17 mouse cellular contexts compared by ENCODE assay signal in genomic region chr19:41805831-41806230, GRCm38 (mm10). TPM values are rescaled to one million over a fixed set of nuclear protein-coding genes. Genes with fewer than 3 reads are reported as not detected.
DNase-seq lines count a peak whose midpoint lies in the region; ATAC-seq and TF ChIP-seq lines count a peak whose summit lies in the region.
"Had no signal": no experiment of that assay in that cellular context is flagged by ENCODE, and none has a peak within 500 bp of the region (broad histone marks: within the 10 kb centered on the region; RNA-seq: fewer than 3 reads in every experiment).

No protein-coding gene starts in this region.

- no peaks in the 10 kb centered on the region for H3K27me3 ChIP-seq in liver, embryonic 14.5 days (ENCODE audit: control insufficient read depth, insufficient read depth, low read length)
- H3K27me3 ChIP-seq: hindbrain, embryonic 15.5 days; limb, embryonic 13.5 days; neural tube, embryonic 13.5 days had no signal

- no peak overlapping the region for H3K27ac ChIP-seq in gastrocnemius, adult 2 months
- no peak overlapping the region for H3K27ac ChIP-seq in liver, embryonic 14.5 days
- no peak overlapping the region for H3K27ac ChIP-seq in ES-E14 (ENCODE audit: insufficient read depth, low read depth, low read length, poor library complexity, severe bottlenecking)
- H3K27ac ChIP-seq: hindbrain, embryonic 15.5 days; limb, embryonic 13.5 days; neural tube, embryonic 13.5 days had no signal

- ATAC-seq in liver, embryonic 14.5 days (ENCODE audit: insufficient read depth), result no peak

- DNase-seq in gastrocnemius, adult 2 months, result no peak
- no peak for DNase-seq in gastrocnemius, postnatal 4 days (ENCODE audit: low spot score in 2 of 2)
- no peak for DNase-seq in liver, embryonic 14.5 days (ENCODE audit: low read depth in 3 of 3, low spot score in 3 of 3)
- DNase-seq in liver (no peak), ES-E14 (ENCODE audit: low read depth, low spot score) (peak; percentile 40)
- DNase-seq in naive thymus-derived CD4-positive, alpha-beta T cell, adult 2 months (ENCODE audit: low read depth), result peak; percentile 41
- DNase-seq in layer of hippocampus, adult 11-12 months (ENCODE audit: low spot score), result no peak
- no peak for DNase-seq in spleen, adult 18-20 months
- DNase-seq: adrenal gland, postnatal 36 days; cerebellum, postnatal 14 days; heart, postnatal 10 days; kidney, postnatal 10 days; lung, postnatal 36 days; right cerebral cortex, postnatal 4 days had no signal

- peaks cover 5% of the 10 kb centered on the region; the same call in 1 of the 2 replicates for H3K9me3 ChIP-seq in liver, embryonic 14.5 days (ENCODE audit: control insufficient read depth, low read length)
- H3K9me3 ChIP-seq in ES-E14 (ENCODE audit: control insufficient read depth, insufficient read depth, low read depth, low read length), result no peaks in the 10 kb centered on the region
- H3K9me3 ChIP-seq: hindbrain, embryonic 15.5 days; neural tube, embryonic 13.5 days had no signal

- H3K4me3 ChIP-seq in gastrocnemius, adult 2 months, result no peak overlapping the region
- H3K4me3 ChIP-seq in liver, embryonic 14.5 days (ENCODE audit: insufficient read depth in 1 of 2, low read depth in 2 of 2, low read length in 2 of 2), result no peak overlapping the region
- no peak overlapping the region for H3K4me3 ChIP-seq in ES-E14 (ENCODE audit: insufficient read depth in 1 of 2, low read depth in 1 of 2, low read length in 2 of 2, poor library complexity in 1 of 2, severe bottlenecking in 1 of 2)
- H3K4me3 ChIP-seq: hindbrain, embryonic 15.5 days; limb, embryonic 13.5 days; neural tube, embryonic 13.5 days had no signal

- 89% methylated on average over 4 of the region's 4 CpGs for WGBS in liver, embryonic 14.5 days (ENCODE audit: insufficient replicate concordance)

- no peak overlapping the region for H3K4me2 ChIP-seq in liver, embryonic 14.5 days (ENCODE audit: low read depth)
- H3K4me2 ChIP-seq: hindbrain, embryonic 15.5 days; limb, embryonic 13.5 days; neural tube, embryonic 13.5 days had no signal

- peak; percentile 30; the same call in 1 of the 2 replicates for TF ChIP-seq CTCF in gastrocnemius, adult 2 months (IDR thresholded peaks at IDR 0.05)
- peak; percentile 69 for TF ChIP-seq CTCF in liver, embryonic 14.5 days (IDR thresholded peaks at IDR 0.05; ENCODE audit: low read depth)

- no peak overlapping the region for H3K9ac ChIP-seq in liver, embryonic 14.5 days (replicated peaks)
- no peak overlapping the region for H3K9ac ChIP-seq in ES-E14 (ENCODE audit: insufficient read depth, low read depth, low read length, poor library complexity, severe bottlenecking)
- H3K9ac ChIP-seq: hindbrain, embryonic 15.5 days; limb, embryonic 13.5 days; neural tube, embryonic 13.5 days had no signal

- H3K36me3 ChIP-seq in liver, embryonic 14.5 days (replicated peaks; ENCODE audit: control insufficient read depth, insufficient read depth, low read depth), result no peaks in the 10 kb centered on the region
- no peaks in the 10 kb centered on the region for H3K36me3 ChIP-seq in ES-E14 (ENCODE audit: control insufficient read depth, insufficient read depth, low read length, poor library complexity, severe bottlenecking)
- H3K36me3 ChIP-seq: hindbrain, embryonic 15.5 days; limb, embryonic 13.5 days; neural tube, embryonic 13.5 days had no signal

- in situ Hi-C loops in ES-E14 (cut with MboI; ENCODE audit: low sequenced_read_pairs in 2 of 2, unreplicated experiment in 2 of 2), result no loop called here

- no peak for TF ChIP-seq EP300 in liver, embryonic 14.5 days (IDR thresholded peaks at IDR 0.05; ENCODE audit: low read depth)

- intact Hi-C loops in gastrocnemius, adult 2 months (cut with DNase I), result no loop called here

- H3K4me1 ChIP-seq in liver, embryonic 14.5 days (replicated peaks; ENCODE audit: control insufficient read depth in 2 of 2, insufficient read depth in 2 of 2, low read length in 1 of 2), result peaks cover 25 to 32% of the 10 kb centered on the region in 2 experiments
- peaks cover 2 to 6% of the 10 kb centered on the region in 2 experiments; a peak in 2 of 4 replicates for H3K4me1 ChIP-seq in ES-E14 (ENCODE audit: control insufficient read depth in 2 of 2, insufficient read depth in 2 of 2, low read length in 2 of 2, poor library complexity in 1 of 2)

TF ChIP-seq in ES-E14, 5 proteins besides CTCF, POLR2A, EP300 and RAD21:
- TF ChIP-seq ZC3H11A (IDR thresholded peaks at IDR 0.05; ENCODE audit: borderline replicate concordance, low read depth, low read length) (no peak), ZNF384 (IDR thresholded peaks at IDR 0.05; ENCODE audit: low read depth, low read length) (no peak)
TF ChIP-seq in ES-E14: peak in this region for 0.

RNA-seq across cellular contexts. Expression of gene Arhgap19, which starts 4.0 kb away (rescaled TPM):
- 1 to 10 TPM; 7.7 to 9.6 TPM for total RNA-seq in gastrocnemius, adult 2 months (2021)
- total RNA-seq in gastrocnemius, postnatal 4 days (2021), result 10 to 100 TPM; 14.5 to 15.4 TPM
- 16.8 and 21.8 TPM in 2 replicates for polyA plus RNA-seq in liver, embryonic 14.5 days (2012; rRNA removed)
- 29.5 and 30.0 TPM in 2 replicates for polyA plus RNA-seq in liver, embryonic 14.5 days (2014; fragmentation: Nextera tagmentation; extraction: Ambion mirVana)
- total RNA-seq in ES-E14 (2012; rRNA removed), result 31.7 and 32.5 TPM in 2 replicates

RNA-seq across cellular contexts. Expression of gene Frat1, which starts 23.9 kb away (rescaled TPM):
- total RNA-seq in gastrocnemius, adult 2 months (2021), result 1 to 10 TPM; 6.3 to 6.8 TPM
- 1 to 10 TPM; 4.6 to 6.7 TPM for total RNA-seq in gastrocnemius, postnatal 4 days (2021)
- polyA plus RNA-seq in liver, embryonic 14.5 days (2012; rRNA removed), result 3.0 and 3.4 TPM in 2 replicates
- polyA plus RNA-seq in liver, embryonic 14.5 days (2014; fragmentation: Nextera tagmentation; extraction: Ambion mirVana), result 9.9 and 10.2 TPM in 2 replicates
- total RNA-seq in ES-E14 (2012; rRNA removed), result 2.5 and 3.5 TPM in 2 replicates

RNA-seq across cellular contexts. Expression of gene Frat2, which starts 42.1 kb away (rescaled TPM):
- 10 to 100 TPM; 15.6 to 22.2 TPM for total RNA-seq in gastrocnemius, adult 2 months (2021)
- 10 to 100 TPM; 11.7 to 14.1 TPM for total RNA-seq in gastrocnemius, postnatal 4 days (2021)
- polyA plus RNA-seq in liver, embryonic 14.5 days (2012; rRNA removed), result 5.2 and 5.4 TPM in 2 replicates
- 2.9 and 3.4 TPM in 2 replicates for polyA plus RNA-seq in liver, embryonic 14.5 days (2014; fragmentation: Nextera tagmentation; extraction: Ambion mirVana)
- total RNA-seq in ES-E14 (2012; rRNA removed), result 4.5 and 7.0 TPM in 2 replicates

Comparison
In these comparisons a context has a peak if more than half of its experiments do, and no peak if none do; other contexts are left out.
1. DNase-seq: peak in ES-E14 (single experiment) and naive thymus-derived CD4-positive, alpha-beta T cell, adult 2 months (single experiment); none in gastrocnemius, adult 2 months (single experiment), gastrocnemius, postnatal 4 days (0 of 2), liver, embryonic 14.5 days (0 of 3), liver (single experiment), layer of hippocampus, adult 11-12 months (single experiment) and spleen, adult 18-20 months (0 of 2).